Comparison of ENCODE assay signal across 1 mouse cellular context in genomic region chr9:119145638-119146037, GRCm38 (mm10).
TF ChIP-seq lines count a peak whose summit lies in the region.

No protein-coding gene starts in this region.

TF ChIP-seq in CH12.LX, 34 proteins besides CTCF, POLR2A, EP300 and RAD21:
- no peak for TF ChIP-seq MEF2A (IDR thresholded peaks at IDR 0.05; ENCODE audit: borderline replicate concordance, low read depth, low read length)
- no peak for TF ChIP-seq POLR2AphosphoS2 (IDR thresholded peaks at IDR 0.05; ENCODE audit: low read depth, low read length)
- TF ChIP-seq NRF1 (IDR thresholded peaks at IDR 0.05; ENCODE audit: low read depth, low read length): no peak
- TF ChIP-seq KAT2A (IDR thresholded peaks at IDR 0.05; ENCODE audit: insufficient replicate concordance, low read length): no peak
- no peak for TF ChIP-seq MAZ (IDR thresholded peaks at IDR 0.05; ENCODE audit: low read depth, low read length)
- no peak for TF ChIP-seq ZKSCAN1 (IDR thresholded peaks at IDR 0.05; ENCODE audit: borderline replicate concordance, low read depth, low read length)
- TF ChIP-seq CHD1 (IDR thresholded peaks at IDR 0.05; ENCODE audit: low read depth, low read length): no peak
- no peak for TF ChIP-seq MYC (IDR thresholded peaks at IDR 0.05; ENCODE audit: low read depth, low read length)
- no peak for TF ChIP-seq HCFC1 (IDR thresholded peaks at IDR 0.05; ENCODE audit: low read depth, low read length)
- TF ChIP-seq ETS1 (conservative IDR thresholded peaks at IDR 0.05; ENCODE audit: low read depth, low read length): no peak
- no peak for TF ChIP-seq SMC3 (IDR thresholded peaks at IDR 0.05; ENCODE audit: low read depth, low read length)
- no peak for TF ChIP-seq ZNF384 (IDR thresholded peaks at IDR 0.05; ENCODE audit: low read depth, low read length)
- no peak for TF ChIP-seq MAX (IDR thresholded peaks at IDR 0.05; ENCODE audit: low read length)
- TF ChIP-seq JUN (IDR thresholded peaks at IDR 0.05; ENCODE audit: insufficient read depth, low read depth, low read length): no peak
- no peak for TF ChIP-seq USF2 (conservative IDR thresholded peaks at IDR 0.05; ENCODE audit: low read depth, low read length)
- TF ChIP-seq ZC3H11A (IDR thresholded peaks at IDR 0.05; ENCODE audit: low read depth, low read length): no peak
- no peak for TF ChIP-seq JUND (conservative IDR thresholded peaks at IDR 0.05; ENCODE audit: low read depth, low read length)
